Mouse (Mus musculus): ENCODE measurements around the gene Galnt15. TPM values are rescaled to one million over a fixed set of nuclear protein-coding genes. Genes with fewer than 3 reads are reported as not detected.

Galnt15 gene
- not detected for polyA plus RNA-seq (2017; shearing (Covaris generic))

DNA sequence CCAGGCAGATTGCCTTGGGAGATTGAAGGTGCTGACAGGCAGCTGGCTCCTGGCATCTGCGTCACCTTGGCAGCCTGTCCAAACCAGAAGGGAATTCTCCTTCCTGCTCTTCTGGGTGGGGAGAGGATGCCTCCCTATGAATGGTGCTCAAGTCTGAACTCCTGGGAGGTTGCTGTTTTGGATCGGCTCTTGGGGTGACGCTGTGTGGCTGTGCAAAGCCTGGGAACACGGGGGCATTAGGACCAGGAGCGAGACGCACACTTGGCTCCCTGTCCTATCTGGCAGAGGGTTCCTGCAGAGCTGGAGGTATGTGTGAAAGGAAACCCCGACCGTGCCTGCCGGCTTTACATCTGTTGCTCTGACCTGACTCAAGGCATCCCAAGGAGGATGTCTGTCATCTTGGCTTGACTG lies at the start of gene Galnt15:
Gene Galnt15 (plus strand): TSS at position 309 of the 411 bp plus-strand sequence.

GRCm38 (mm10) chr14:32084761-32085485 lies 56.1 kb downstream of the Galnt15 start, which contains the start of gene Oxnad1:
Gene Oxnad1 (plus strand): TSS chr14:32085374.

GRCm38 (mm10) chr14:32085486-32086201 lies 56.9 kb downstream of the Galnt15 start, which contains the start of gene Dph3:
Gene Dph3 (minus strand): TSS chr14:32085729.

Other genes starting within 250 kb of the Galnt15 start
- 20.1 TPM for gene Ankrd28, start 198.3 kb upstream of the Galnt15 start, polyA plus RNA-seq (2017; shearing (Covaris generic))
- gene Oxnad1, start 56.4 kb downstream of the Galnt15 start, polyA plus RNA-seq (2017; shearing (Covaris generic)), result 10.4 TPM
- 95.4 TPM for gene Dph3, start 56.7 kb downstream of the Galnt15 start, polyA plus RNA-seq (2017; shearing (Covaris generic))
- gene Msmb, start 113.0 kb downstream of the Galnt15 start, polyA plus RNA-seq (2017; shearing (Covaris generic)), result not detected
- 89.7 TPM for gene Ncoa4, start 130.9 kb downstream of the Galnt15 start, polyA plus RNA-seq (2017; shearing (Covaris generic))
- gene Timm23, start 172.9 kb downstream of the Galnt15 start, polyA plus RNA-seq (2017; shearing (Covaris generic)), result 153 TPM
- gene Parg, start 173.0 kb downstream of the Galnt15 start, polyA plus RNA-seq (2017; shearing (Covaris generic)), result 71.3 TPM